Mouse (Mus musculus): ENCODE measurements at regions not wholly inside any gene's neighbourhood (a gene's known extent, or its start where the extent isn't known, plus 50 kb on each side); places are given as distances from the start of the nearest gene placed in this dataset.

- 63% methylated on average over 5 of the region's 5 CpGs for WGBS
- Histone ChIP-seq H3K36me3 (ENCODE audit: control insufficient read depth, insufficient read depth) (no peaks in the 10 kb centered on the region), H3K4me2 (ENCODE audit: low read length) (no peak overlapping the region), H3K4me3 (replicated peaks; ENCODE audit: low read length) (no peak overlapping the region), H3K4me1 (replicated peaks; ENCODE audit: control insufficient read depth, insufficient read depth, low read length) (no peaks in the 10 kb centered on the region), H3K27me3 (replicated peaks; ENCODE audit: control insufficient read depth, insufficient read depth, low read length) (no peaks in the 10 kb centered on the region), H3K27ac (ENCODE audit: low read length) (no peak overlapping the region), H3K9me3 (ENCODE audit: control insufficient read depth, low read length) (no peaks in the 10 kb centered on the region), H3K9ac (replicated peaks; ENCODE audit: low read depth, low read length) (no peak overlapping the region)
- ATAC-seq, result no peak
Observed at GRCm38 (mm10) chr7:136452561-136452960, 441.9 kb upstream of the Mgmt start.

- H3K9me3 ChIP-seq (ENCODE audit: control insufficient read depth, low read length), result no peaks in the 10 kb centered on the region
- 69% methylated on average over 7 of the region's 7 CpGs for WGBS
Observed at GRCm38 (mm10) chr7:136457171-136457570, 437.2 kb upstream of the Mgmt start.

DNA sequence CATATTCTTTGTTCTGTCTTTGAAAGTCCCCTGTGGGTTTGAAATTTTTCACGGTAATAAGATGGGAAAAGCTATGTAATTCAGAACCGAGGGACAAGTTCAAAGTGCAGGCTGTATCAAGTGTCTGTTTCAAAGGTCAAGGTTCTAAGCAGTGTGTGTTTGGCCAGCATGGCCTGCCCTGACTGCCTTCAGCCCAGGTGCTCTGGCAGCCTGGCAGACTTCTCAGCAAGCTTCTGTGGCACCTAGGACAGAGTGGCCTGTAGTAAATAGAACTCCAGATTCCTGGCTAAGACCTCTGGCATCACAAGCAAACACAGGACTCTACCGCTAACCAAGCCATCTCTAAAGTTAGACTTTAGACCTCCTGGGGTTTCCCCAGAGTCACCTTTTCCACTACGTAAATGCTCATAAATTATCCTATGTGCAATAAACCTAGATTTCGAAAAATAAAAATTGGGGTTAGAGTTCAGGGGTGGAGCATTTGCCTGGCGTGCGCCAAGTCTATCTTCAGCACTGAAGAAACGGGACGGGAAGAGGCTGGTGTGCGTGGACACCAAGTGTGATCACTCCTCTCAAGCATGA lies 436.5 kb upstream of the Mgmt start:
- no peak for ATAC-seq
- no peak overlapping the region for H3K27ac ChIP-seq (ENCODE audit: low read length)
- WGBS, result 88% methylated on average over 10 of the region's 10 CpGs
- H3K4me3 ChIP-seq (replicated peaks; ENCODE audit: low read length), result no peak overlapping the region
- H3K4me1 ChIP-seq (replicated peaks; ENCODE audit: control insufficient read depth, insufficient read depth, low read length), result no peaks in the 10 kb centered on the region
- 0 out of 2 replicates have a peak, but pooled peaks cover 2% of the 10 kb centered on the region for H3K27me3 ChIP-seq (replicated peaks; ENCODE audit: control insufficient read depth, insufficient read depth, low read length)
- no peak overlapping the region for H3K4me2 ChIP-seq (ENCODE audit: low read length)
- no peaks in the 10 kb centered on the region for H3K36me3 ChIP-seq (ENCODE audit: control insufficient read depth, insufficient read depth)
- H3K9me3 ChIP-seq (ENCODE audit: control insufficient read depth, low read length), result no peaks in the 10 kb centered on the region
- no peak overlapping the region for H3K9ac ChIP-seq (replicated peaks; ENCODE audit: low read depth, low read length)

More at GRCm38 (mm10) chr7:136457171-136457570, 437.2 kb upstream of the Mgmt start:
- Histone ChIP-seq H3K4me3 (replicated peaks; ENCODE audit: low read length) (no peak overlapping the region), H3K27ac (ENCODE audit: low read length) (no peak overlapping the region), H3K36me3 (ENCODE audit: control insufficient read depth, insufficient read depth) (no peaks in the 10 kb centered on the region), H3K4me2 (ENCODE audit: low read length) (no peak overlapping the region), H3K9ac (replicated peaks; ENCODE audit: low read depth, low read length) (no peak overlapping the region), H3K27me3 (replicated peaks; ENCODE audit: control insufficient read depth, insufficient read depth, low read length) (0 out of 2 replicates have a peak, but pooled peaks cover 2% of the 10 kb centered on the region), H3K4me1 (replicated peaks; ENCODE audit: control insufficient read depth, insufficient read depth, low read length) (no peaks in the 10 kb centered on the region)
- ATAC-seq, result no peak

GRCm38 (mm10) chr7:136477135-136477534 lies 417.3 kb upstream of the Mgmt start:
- ATAC-seq, result no peak
- no peaks in the 10 kb centered on the region for H3K4me1 ChIP-seq (replicated peaks; ENCODE audit: control insufficient read depth, insufficient read depth, low read length)
- H3K4me2 ChIP-seq (ENCODE audit: low read length), result no peak overlapping the region
- no peaks in the 10 kb centered on the region for H3K36me3 ChIP-seq (ENCODE audit: control insufficient read depth, insufficient read depth)
- no peak overlapping the region for H3K4me3 ChIP-seq (replicated peaks; ENCODE audit: low read length)
- 80% methylated on average over 4 of the region's 4 CpGs for WGBS
- peaks cover 22% of the 10 kb centered on the region for H3K27me3 ChIP-seq (replicated peaks; ENCODE audit: control insufficient read depth, insufficient read depth, low read length)
- H3K9me3 ChIP-seq (ENCODE audit: control insufficient read depth, low read length), result no peaks in the 10 kb centered on the region
- H3K27ac ChIP-seq (ENCODE audit: low read length), result no peak overlapping the region
- H3K9ac ChIP-seq (replicated peaks; ENCODE audit: low read depth, low read length), result no peak overlapping the region

DNA sequence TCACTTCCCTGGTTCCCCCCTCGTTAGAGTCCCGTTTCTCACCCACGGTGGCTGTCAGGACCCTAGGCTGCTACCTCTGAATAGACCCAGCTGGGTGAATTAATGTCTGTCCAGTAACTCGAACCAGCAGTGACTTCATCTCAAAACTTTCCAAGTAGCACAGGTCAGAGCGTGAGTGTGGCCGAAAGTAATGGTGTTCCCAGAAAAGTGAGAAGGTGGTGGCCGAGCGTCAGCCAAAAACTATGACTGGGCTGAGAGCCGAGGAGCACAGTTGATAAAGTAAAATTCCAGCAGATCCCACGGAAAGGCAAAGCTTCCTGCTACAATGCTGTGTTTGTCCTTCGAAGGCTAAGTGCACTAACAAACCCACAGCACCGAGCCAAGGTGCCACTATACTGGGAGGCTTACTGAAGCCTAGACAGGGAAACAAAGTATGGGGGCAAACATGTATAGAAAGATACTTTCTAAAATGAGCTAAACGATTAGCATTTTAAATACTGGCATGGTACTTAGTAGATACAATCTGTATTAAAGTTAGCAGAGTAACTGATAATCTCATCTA lies 413.7 kb upstream of the Mgmt start:
- 55% methylated on average over 13 of the region's 13 CpGs for WGBS
- ATAC-seq, result no peak
- H3K36me3 ChIP-seq (ENCODE audit: control insufficient read depth, insufficient read depth), result no peaks in the 10 kb centered on the region
- H3K9ac ChIP-seq (replicated peaks; ENCODE audit: low read depth, low read length), result no peak overlapping the region
- no peak overlapping the region for H3K4me3 ChIP-seq (replicated peaks; ENCODE audit: low read length)
- H3K27me3 ChIP-seq (replicated peaks; ENCODE audit: control insufficient read depth, insufficient read depth, low read length), result peaks cover 38% of the 10 kb centered on the region
- peaks cover 3% of the 10 kb centered on the region; the same call in 1 of the 2 replicates for H3K4me1 ChIP-seq (replicated peaks; ENCODE audit: control insufficient read depth, insufficient read depth, low read length)
- no peaks in the 10 kb centered on the region for H3K9me3 ChIP-seq (ENCODE audit: control insufficient read depth, low read length)
- H3K4me2 ChIP-seq (ENCODE audit: low read length), result no peak overlapping the region
- H3K27ac ChIP-seq (ENCODE audit: low read length), result no peak overlapping the region

GRCm38 (mm10) chr7:136483237-136483636 lies 411.2 kb upstream of the Mgmt start:
- no peak for ATAC-seq
- no peak overlapping the region for H3K4me3 ChIP-seq (replicated peaks; ENCODE audit: low read length)
- H3K9me3 ChIP-seq (ENCODE audit: control insufficient read depth, low read length), result no peaks in the 10 kb centered on the region
- H3K4me2 ChIP-seq (ENCODE audit: low read length), result no peak overlapping the region
- H3K9ac ChIP-seq (replicated peaks; ENCODE audit: low read depth, low read length), result no peak overlapping the region
- peaks cover 3% of the 10 kb centered on the region; the same call in 1 of the 2 replicates for H3K4me1 ChIP-seq (replicated peaks; ENCODE audit: control insufficient read depth, insufficient read depth, low read length)
- H3K36me3 ChIP-seq (ENCODE audit: control insufficient read depth, insufficient read depth), result no peaks in the 10 kb centered on the region
- no peak overlapping the region for H3K27ac ChIP-seq (ENCODE audit: low read length)
- H3K27me3 ChIP-seq (replicated peaks; ENCODE audit: control insufficient read depth, insufficient read depth, low read length), result peaks cover 56% of the 10 kb centered on the region

GRCm38 (mm10) chr7:136487556-136487955 lies 406.9 kb upstream of the Mgmt start:
- no peak for ATAC-seq
- no peak overlapping the region for H3K4me2 ChIP-seq (ENCODE audit: low read length)
- H3K4me3 ChIP-seq (replicated peaks; ENCODE audit: low read length), result no peak overlapping the region
- no peaks in the 10 kb centered on the region for H3K36me3 ChIP-seq (ENCODE audit: control insufficient read depth, insufficient read depth)
- H3K27ac ChIP-seq (ENCODE audit: low read length), result no peak overlapping the region
- H3K4me1 ChIP-seq (replicated peaks; ENCODE audit: control insufficient read depth, insufficient read depth, low read length), result peaks cover 16% of the 10 kb centered on the region
- H3K9me3 ChIP-seq (ENCODE audit: control insufficient read depth, low read length), result no peaks in the 10 kb centered on the region
- peaks cover 53% of the 10 kb centered on the region for H3K27me3 ChIP-seq (replicated peaks; ENCODE audit: control insufficient read depth, insufficient read depth, low read length)
- H3K9ac ChIP-seq (replicated peaks; ENCODE audit: low read depth, low read length), result no peak overlapping the region
- 26% methylated on average over 5 of the region's 5 CpGs for WGBS

- ATAC-seq, result no peak
- Histone ChIP-seq H3K9ac (replicated peaks; ENCODE audit: low read depth, low read length) (no peak overlapping the region), H3K4me2 (ENCODE audit: low read length) (no peak overlapping the region), H3K36me3 (ENCODE audit: control insufficient read depth, insufficient read depth) (no peaks in the 10 kb centered on the region), H3K27ac (ENCODE audit: low read length) (no peak overlapping the region), H3K4me1 (replicated peaks; ENCODE audit: control insufficient read depth, insufficient read depth, low read length) (peaks cover 31% of the 10 kb centered on the region), H3K4me3 (replicated peaks; ENCODE audit: low read length) (no peak overlapping the region), H3K27me3 (replicated peaks; ENCODE audit: control insufficient read depth, insufficient read depth, low read length) (peaks cover 68% of the 10 kb centered on the region), H3K9me3 (ENCODE audit: control insufficient read depth, low read length) (no peaks in the 10 kb centered on the region)
- WGBS, result 55% methylated on average over 3 of the region's 3 CpGs
Observed at GRCm38 (mm10) chr7:136494862-136495261, 399.6 kb upstream of the Mgmt start.

- H3K9me3 ChIP-seq (ENCODE audit: control insufficient read depth, low read length), result no peaks in the 10 kb centered on the region
- H3K27ac ChIP-seq (ENCODE audit: low read length), result no peak overlapping the region
- H3K4me2 ChIP-seq (ENCODE audit: low read length), result no peak overlapping the region; the same call in 1 of the 2 replicates
- no peak overlapping the region for H3K4me3 ChIP-seq (replicated peaks; ENCODE audit: low read length)
- H3K36me3 ChIP-seq (ENCODE audit: control insufficient read depth, insufficient read depth), result no peaks in the 10 kb centered on the region
- no peak for ATAC-seq
- H3K9ac ChIP-seq (replicated peaks; ENCODE audit: low read depth, low read length), result no peak overlapping the region
- WGBS, result 23% methylated on average over 19 of the region's 19 CpGs
- H3K27me3 ChIP-seq (replicated peaks; ENCODE audit: control insufficient read depth, insufficient read depth, low read length), result peaks cover 70% of the 10 kb centered on the region
- H3K4me1 ChIP-seq (replicated peaks; ENCODE audit: control insufficient read depth, insufficient read depth, low read length), result peaks cover 31% of the 10 kb centered on the region
Observed at GRCm38 (mm10) chr7:136496335-136497242, 397.8 kb upstream of the Mgmt start.
